Mouse (Mus musculus): ENCODE results near the gene Cyp2u1. TPM values are rescaled to one million over a fixed set of nuclear protein-coding genes. Genes with fewer than 3 reads are reported as not detected.

Gene Cyp2u1
- total and polyA plus RNA-seq, 2 experiments from 2014 or later = 21.4 to 47.2 TPM

DNA sequence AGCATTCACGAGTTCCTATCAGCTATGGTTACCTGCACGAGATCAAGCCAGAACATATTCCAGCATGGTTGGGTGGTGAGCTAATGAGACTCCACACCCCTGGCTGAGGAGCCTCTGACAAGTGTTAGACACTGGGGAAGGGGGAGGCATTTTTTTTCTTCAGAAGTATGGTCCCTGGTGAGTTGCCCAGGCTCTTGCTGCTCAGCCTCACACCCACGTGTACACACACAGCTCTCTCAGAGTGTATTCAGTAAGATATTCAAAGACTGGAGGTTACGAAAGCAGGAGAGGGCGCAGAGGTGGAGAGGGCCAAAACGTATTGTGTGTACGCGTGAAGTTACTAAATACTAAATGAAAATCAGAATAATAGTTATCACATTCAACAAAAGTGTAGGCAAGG, 37.5 kb downstream of the Cyp2u1 start:
- no peak for DNase-seq (ENCODE audit: low spot score)
- no peaks in the 10 kb centered on the region for H3K9me3 ChIP-seq (replicated peaks; ENCODE audit: control insufficient read depth, low read length)
- no peaks in the 10 kb centered on the region for H3K27me3 ChIP-seq (ENCODE audit: control insufficient read depth, insufficient read depth, low read length)
- no peak overlapping the region for H3K4me2 ChIP-seq (ENCODE audit: low read depth, low read length)
- no peak for TF ChIP-seq CTCF (IDR thresholded peaks at IDR 0.05; ENCODE audit: low read depth)
- no peak for TF ChIP-seq EP300 (IDR thresholded peaks at IDR 0.05; ENCODE audit: low read depth)
- no peak overlapping the region for H3K9ac ChIP-seq (replicated peaks; ENCODE audit: low read depth, low read length)
- peaks cover 36% of the 10 kb centered on the region for H3K4me1 ChIP-seq (ENCODE audit: control insufficient read depth, insufficient read depth)
- H3K27ac ChIP-seq (ENCODE audit: low read depth) = peak overlapping the region; percentile 22; the same call in 1 of the 2 replicates
- H3K36me3 ChIP-seq (replicated peaks; ENCODE audit: control insufficient read depth, insufficient read depth, low read length) = peaks cover 17% of the 10 kb centered on the region; the same call in 1 of the 2 replicates
- no peak overlapping the region for H3K4me3 ChIP-seq (ENCODE audit: low read depth, low read length)
- no peak for ATAC-seq (ENCODE audit: insufficient read depth, low read depth)
- 65% methylated on average over 8 of the region's 8 CpGs for WGBS

DNA sequence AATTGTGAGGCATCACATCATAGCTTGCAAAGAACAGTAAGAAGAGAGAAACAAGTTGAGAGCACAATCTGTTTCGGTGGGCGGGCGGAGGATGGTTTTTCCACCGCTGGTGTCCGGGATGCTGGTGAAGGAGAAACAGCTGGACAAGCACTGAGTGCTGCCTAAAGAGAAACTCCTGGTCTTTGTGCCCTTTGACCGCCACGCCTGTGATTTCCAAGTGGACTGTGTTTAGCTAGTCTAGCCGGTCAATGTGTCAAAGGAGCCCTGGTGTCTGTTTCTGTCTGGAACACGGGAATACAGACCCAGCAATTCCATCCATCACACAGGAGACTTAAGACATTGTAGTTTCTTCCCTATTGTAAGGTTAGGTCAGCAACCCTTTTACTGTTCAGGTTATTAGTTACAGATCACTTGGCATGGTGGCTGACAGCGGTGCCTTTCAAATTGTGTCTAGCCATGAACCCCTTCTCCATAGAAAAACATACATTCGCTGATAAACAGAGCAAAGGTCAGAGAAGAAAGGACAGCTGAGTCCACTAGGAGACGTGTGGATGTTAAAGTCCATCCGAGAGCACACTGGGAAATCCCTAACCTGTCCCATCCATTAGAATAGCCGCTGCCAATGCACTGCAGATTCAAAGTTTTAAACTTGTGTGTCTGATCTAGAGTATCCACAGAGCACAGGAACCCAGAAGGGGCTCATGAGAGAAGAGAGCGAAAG, 39.1 kb downstream of the Cyp2u1 start:
- DNase-seq (ENCODE audit: low spot score) = no peak
- no peak overlapping the region for H3K4me3 ChIP-seq (ENCODE audit: low read depth, low read length)
- H3K4me1 ChIP-seq (ENCODE audit: control insufficient read depth, insufficient read depth) = peaks cover 43% of the 10 kb centered on the region
- H3K9me3 ChIP-seq (replicated peaks; ENCODE audit: control insufficient read depth, low read length) = no peaks in the 10 kb centered on the region
- H3K36me3 ChIP-seq (replicated peaks; ENCODE audit: control insufficient read depth, insufficient read depth, low read length) = peaks cover 20% of the 10 kb centered on the region; the same call in 1 of the 2 replicates
- no peak overlapping the region for H3K4me2 ChIP-seq (ENCODE audit: low read depth, low read length)
- H3K9ac ChIP-seq (replicated peaks; ENCODE audit: low read depth, low read length) = no peak overlapping the region
- WGBS = 87% methylated on average over 15 of the region's 15 CpGs
- no peak overlapping the region for H3K27ac ChIP-seq (ENCODE audit: low read depth)
- TF ChIP-seq EP300 (IDR thresholded peaks at IDR 0.05; ENCODE audit: low read depth) (no peak), CTCF (IDR thresholded peaks at IDR 0.05; ENCODE audit: low read depth) (no peak)
- no peaks in the 10 kb centered on the region for H3K27me3 ChIP-seq (ENCODE audit: control insufficient read depth, insufficient read depth, low read length)
- ATAC-seq (ENCODE audit: insufficient read depth, low read depth) = no peak

DNA sequence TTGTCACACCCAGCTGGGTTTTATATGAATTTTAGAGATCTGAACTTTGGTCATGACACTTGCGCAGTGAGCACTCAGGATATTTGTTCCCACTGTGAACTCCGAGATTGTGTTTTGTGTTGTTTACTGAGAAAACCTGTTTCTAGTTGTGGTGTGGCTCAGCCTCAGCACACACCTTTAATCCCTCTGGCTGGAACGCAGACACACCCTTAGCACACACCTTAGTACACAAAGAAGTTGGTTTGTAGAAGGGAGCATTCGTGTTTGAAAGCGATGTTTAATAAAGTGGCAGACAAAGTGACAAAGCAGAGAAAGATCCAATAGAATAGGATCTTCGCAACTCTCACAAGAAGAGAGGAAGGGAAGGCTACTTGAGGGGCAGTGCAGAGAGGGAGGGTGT, 42.6 kb downstream of the Cyp2u1 start:
- Histone ChIP-seq H3K9ac (replicated peaks; ENCODE audit: low read depth, low read length) (no peak overlapping the region), H3K4me1 (ENCODE audit: control insufficient read depth, insufficient read depth) (peaks cover 30% of the 10 kb centered on the region), H3K4me2 (ENCODE audit: low read depth, low read length) (no peak overlapping the region), H3K9me3 (replicated peaks; ENCODE audit: control insufficient read depth, low read length) (no peaks in the 10 kb centered on the region), H3K27me3 (ENCODE audit: control insufficient read depth, insufficient read depth, low read length) (no peaks in the 10 kb centered on the region), H3K27ac (ENCODE audit: low read depth) (peak overlapping the region; percentile 20; the same call in 1 of the 2 replicates), H3K36me3 (replicated peaks; ENCODE audit: control insufficient read depth, insufficient read depth, low read length) (peaks cover 20% of the 10 kb centered on the region; the same call in 1 of the 2 replicates), H3K4me3 (ENCODE audit: low read depth, low read length) (no peak overlapping the region)
- WGBS = 97% methylated on average over 6 of the region's 6 CpGs
- no peak for TF ChIP-seq CTCF (IDR thresholded peaks at IDR 0.05; ENCODE audit: low read depth)
- TF ChIP-seq EP300 (IDR thresholded peaks at IDR 0.05; ENCODE audit: low read depth) = no peak
- ATAC-seq (ENCODE audit: insufficient read depth, low read depth) = no peak
- DNase-seq (ENCODE audit: low spot score) = no peak

DNA sequence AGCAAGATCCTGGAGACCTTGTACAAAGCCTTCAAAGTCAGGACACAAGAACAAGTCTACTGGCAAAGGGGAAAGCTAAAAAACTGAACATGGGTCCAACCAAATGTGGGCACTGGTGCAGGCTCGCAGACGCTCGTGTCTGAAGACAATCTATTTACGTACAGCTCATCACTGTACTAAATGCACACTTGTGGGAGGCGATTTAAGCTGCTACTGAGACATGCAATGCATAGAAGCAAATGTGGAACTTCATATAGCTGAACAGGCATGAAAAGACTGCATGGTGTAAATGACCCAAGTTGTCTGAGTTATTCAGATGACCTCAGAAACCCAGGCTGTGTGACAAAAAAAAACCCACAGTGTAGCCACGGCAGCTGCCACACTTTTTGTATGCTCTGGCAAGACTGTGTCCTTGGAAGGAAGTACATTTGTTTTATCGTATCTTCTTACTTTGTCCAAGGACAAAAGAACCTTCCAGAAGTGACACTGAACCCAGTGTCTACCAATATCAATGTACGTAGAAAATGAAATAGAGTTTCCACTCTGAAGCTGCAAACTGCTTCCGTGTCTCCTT, 43.5 kb downstream of the Cyp2u1 start:
- peak overlapping the region; percentile 37; the same call in 1 of the 2 replicates for H3K27ac ChIP-seq (ENCODE audit: low read depth)
- no peak for ATAC-seq (ENCODE audit: insufficient read depth, low read depth)

DNA sequence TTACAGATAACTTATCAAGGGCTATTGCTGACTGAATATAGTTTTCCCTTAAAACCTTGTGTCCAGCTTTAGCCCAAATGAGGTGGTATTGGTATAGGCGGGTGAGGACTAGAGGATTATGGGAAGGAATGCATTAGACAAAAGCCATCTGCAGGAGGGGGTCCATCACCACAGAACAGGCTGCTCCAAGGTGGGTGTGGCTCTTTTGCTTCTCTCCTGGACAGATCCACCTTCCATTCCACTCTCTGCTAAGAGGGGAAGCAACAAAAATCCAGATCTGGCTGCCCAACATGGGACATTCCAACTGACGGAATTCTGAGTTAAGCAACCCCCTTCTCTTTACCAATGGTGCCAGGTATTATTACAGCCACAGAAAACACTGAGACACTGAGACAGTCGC, 44.1 kb downstream of the Cyp2u1 start:
- DNase-seq (ENCODE audit: low spot score) = no peak
- H3K4me1 ChIP-seq (ENCODE audit: control insufficient read depth, insufficient read depth) = peaks cover 23% of the 10 kb centered on the region

More for the DNA sequence above, 43.5 kb downstream of the Cyp2u1 start:
- DNase-seq (ENCODE audit: low spot score) = no peak
- no peaks in the 10 kb centered on the region for H3K27me3 ChIP-seq (ENCODE audit: control insufficient read depth, insufficient read depth, low read length)
- peaks cover 14% of the 10 kb centered on the region; the same call in 1 of the 2 replicates for H3K36me3 ChIP-seq (replicated peaks; ENCODE audit: control insufficient read depth, insufficient read depth, low read length)
- H3K4me2 ChIP-seq (ENCODE audit: low read depth, low read length) = no peak overlapping the region
- no peak overlapping the region for H3K9ac ChIP-seq (replicated peaks; ENCODE audit: low read depth, low read length)
- WGBS = 54% methylated on average over 9 of the region's 9 CpGs
- H3K4me1 ChIP-seq (ENCODE audit: control insufficient read depth, insufficient read depth) = peaks cover 23% of the 10 kb centered on the region
- TF ChIP-seq CTCF (IDR thresholded peaks at IDR 0.05; ENCODE audit: low read depth) (no peak), EP300 (IDR thresholded peaks at IDR 0.05; ENCODE audit: low read depth) (no peak)
- no peak overlapping the region for H3K4me3 ChIP-seq (ENCODE audit: low read depth, low read length)
- H3K9me3 ChIP-seq (replicated peaks; ENCODE audit: control insufficient read depth, low read length) = no peaks in the 10 kb centered on the region

More for the DNA sequence above, 44.1 kb downstream of the Cyp2u1 start:
- 0 out of 2 replicates have a peak overlapping the region, but pooled peaks have one; percentile 37 for H3K27ac ChIP-seq (ENCODE audit: low read depth)
- TF ChIP-seq CTCF (IDR thresholded peaks at IDR 0.05; ENCODE audit: low read depth) (no peak), EP300 (IDR thresholded peaks at IDR 0.05; ENCODE audit: low read depth) (no peak)
- no peak overlapping the region for H3K4me2 ChIP-seq (ENCODE audit: low read depth, low read length)
- no peak overlapping the region for H3K9ac ChIP-seq (replicated peaks; ENCODE audit: low read depth, low read length)
- no peak overlapping the region for H3K4me3 ChIP-seq (ENCODE audit: low read depth, low read length)
- H3K36me3 ChIP-seq (replicated peaks; ENCODE audit: control insufficient read depth, insufficient read depth, low read length) = peaks cover 14% of the 10 kb centered on the region; the same call in 1 of the 2 replicates
- WGBS = 66% methylated on average over 3 of the region's 3 CpGs
- ATAC-seq (ENCODE audit: insufficient read depth, low read depth) = no peak
- H3K27me3 ChIP-seq (ENCODE audit: control insufficient read depth, insufficient read depth, low read length) = no peaks in the 10 kb centered on the region
- H3K9me3 ChIP-seq (replicated peaks; ENCODE audit: control insufficient read depth, low read length) = no peaks in the 10 kb centered on the region
